Mouse (Mus musculus) heart, adult 9 months (tissue): Measurements from ENCODE around the gene Syk.
A peak's percentile ranks its signal among the peaks of the same experiment; 100 is the strongest.

Source experiments
- DNase-seq, 2 experiments: peaks; one replicate each; pipeline ENCODE4 v3.0.0; 2022; ENCODE audit warnings: low spot score in 2 of 2

Syk gene

GRCm38 (mm10) chr13:52651383-52652252 is 68.6 kb downstream of the Syk start:
- DNase-seq: peak in 1 of 2 experiments; percentile 47

GRCm38 (mm10) chr13:52652253-52652628 is 69.3 kb downstream of the Syk start:
- DNase-seq: no peak

GRCm38 (mm10) chr13:52654081-52654829 is 71.3 kb downstream of the Syk start:
- DNase-seq: peak; percentile 24 to 25

- DNase-seq: no peak
Observed at GRCm38 (mm10) chr13:52654830-52655308, 71.9 kb downstream of the Syk start.

- no peak for DNase-seq
Observed at GRCm38 (mm10) chr13:52657966-52658365, 75.0 kb downstream of the Syk start.

- peak; percentile 8 to 15 for DNase-seq
Observed at GRCm38 (mm10) chr13:52658477-52658876, 75.5 kb downstream of the Syk start.

GRCm38 (mm10) chr13:52659171-52659665 is 76.2 kb downstream of the Syk start:
- no peak for DNase-seq

GRCm38 (mm10) chr13:52669889-52670288 is 86.9 kb downstream of the Syk start:
- no peak for DNase-seq

- DNase-seq: no peak
Observed at GRCm38 (mm10) chr13:52673272-52673671, 90.3 kb downstream of the Syk start.

GRCm38 (mm10) chr13:52673856-52674255 is 90.9 kb downstream of the Syk start:
- no peak for DNase-seq

GRCm38 (mm10) chr13:52674839-52675238 is 91.9 kb downstream of the Syk start:
- DNase-seq: no peak

GRCm38 (mm10) chr13:52675526-52676294 is 92.7 kb downstream of the Syk start:
- no peak for DNase-seq

GRCm38 (mm10) chr13:52676671-52677445 is 93.9 kb downstream of the Syk start:
- no peak for DNase-seq

- no peak for DNase-seq
Observed at GRCm38 (mm10) chr13:52679906-52680305, 96.9 kb downstream of the Syk start.

- no peak for DNase-seq
Observed at GRCm38 (mm10) chr13:52682107-52682506, 99.1 kb downstream of the Syk start.

GRCm38 (mm10) chr13:52690425-52690824 is 107.5 kb downstream of the Syk start:
- DNase-seq: no peak

GRCm38 (mm10) chr13:52692311-52692710 is 109.3 kb downstream of the Syk start:
- DNase-seq: no peak

- DNase-seq: no peak
Observed at GRCm38 (mm10) chr13:52694857-52695256, 111.9 kb downstream of the Syk start.
